Mouse (Mus musculus) MEL-GATA-1-ER (cell line): ENCODE measurements at regions not wholly inside any gene's neighbourhood (a gene's known extent, or its start where the extent isn't known, plus 50 kb on each side); places are given as distances from the start of the nearest gene placed in this dataset.

ENCODE experiments used
- DNase-seq: peaks from one replicate; pipeline ENCODE4 v3.0.0-alpha.2; 2012; ENCODE audit warnings: low read depth; ENCODE audit errors: extremely low read depth

DNA sequence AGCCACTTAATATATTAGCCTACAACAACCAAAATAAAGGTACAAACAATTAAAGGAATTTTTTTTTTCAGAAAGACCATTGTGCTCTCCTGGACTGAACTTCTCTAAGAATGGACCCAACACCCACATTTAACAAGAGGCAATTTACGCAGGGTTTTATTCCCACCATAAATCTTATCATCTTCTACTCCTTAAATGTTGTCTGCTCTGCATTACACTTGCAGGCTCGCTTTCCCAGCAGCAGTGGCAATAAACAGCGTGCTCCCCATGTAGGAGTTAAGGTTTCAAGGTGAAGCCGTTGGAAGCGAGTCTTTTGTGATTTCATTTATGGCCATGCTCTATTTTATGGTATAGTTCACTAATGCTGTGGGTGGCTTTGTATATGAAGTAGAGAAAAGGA lies 76.0 kb upstream of the Nhs start:
- no peak for DNase-seq

DNA sequence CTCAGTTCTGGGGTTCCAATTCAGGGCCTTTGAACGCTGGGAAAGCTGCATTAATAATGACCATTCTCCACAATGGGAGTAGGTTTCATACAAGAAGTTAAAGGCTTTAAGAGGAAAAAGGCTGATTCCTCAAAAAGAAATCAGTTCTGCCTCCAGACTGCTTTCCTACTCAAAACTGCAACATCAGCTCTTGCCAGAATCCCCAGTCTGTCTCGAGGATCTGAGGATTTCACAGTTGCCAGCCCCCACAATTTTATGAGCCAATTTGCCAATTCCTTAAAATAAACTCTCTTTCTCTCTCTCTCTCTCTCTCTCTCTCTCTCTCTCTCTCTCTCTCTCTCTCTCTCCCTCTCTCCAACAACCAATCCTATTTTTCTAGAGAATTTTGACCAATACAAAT lies 51.3 kb upstream of the Nhs start:
- no peak for DNase-seq
